Mouse (Mus musculus) cortical plate, adult 2 months (tissue): Measurements from ENCODE around the gene Tbce.

Experiments
- CTCF ChIP-seq: fragments of 200-500 bp; IDR thresholded peaks from 2 replicates; pipeline ENCODE4 v1.5.1; 2011; ENCODE audit warnings: mild to moderate bottlenecking, control low read depth, low read length; ENCODE audit not compliant: insufficient read depth; ENCODE audit errors: extremely low read depth
- POLR2A ChIP-seq: fragments of 200-500 bp; IDR thresholded peaks from 2 replicates; pipeline ENCODE4 v1.6.1; 2011; ENCODE audit warnings: mild to moderate bottlenecking, low read length, control low read depth; ENCODE audit not compliant: insufficient read depth; ENCODE audit errors: extremely low read depth

DNA sequence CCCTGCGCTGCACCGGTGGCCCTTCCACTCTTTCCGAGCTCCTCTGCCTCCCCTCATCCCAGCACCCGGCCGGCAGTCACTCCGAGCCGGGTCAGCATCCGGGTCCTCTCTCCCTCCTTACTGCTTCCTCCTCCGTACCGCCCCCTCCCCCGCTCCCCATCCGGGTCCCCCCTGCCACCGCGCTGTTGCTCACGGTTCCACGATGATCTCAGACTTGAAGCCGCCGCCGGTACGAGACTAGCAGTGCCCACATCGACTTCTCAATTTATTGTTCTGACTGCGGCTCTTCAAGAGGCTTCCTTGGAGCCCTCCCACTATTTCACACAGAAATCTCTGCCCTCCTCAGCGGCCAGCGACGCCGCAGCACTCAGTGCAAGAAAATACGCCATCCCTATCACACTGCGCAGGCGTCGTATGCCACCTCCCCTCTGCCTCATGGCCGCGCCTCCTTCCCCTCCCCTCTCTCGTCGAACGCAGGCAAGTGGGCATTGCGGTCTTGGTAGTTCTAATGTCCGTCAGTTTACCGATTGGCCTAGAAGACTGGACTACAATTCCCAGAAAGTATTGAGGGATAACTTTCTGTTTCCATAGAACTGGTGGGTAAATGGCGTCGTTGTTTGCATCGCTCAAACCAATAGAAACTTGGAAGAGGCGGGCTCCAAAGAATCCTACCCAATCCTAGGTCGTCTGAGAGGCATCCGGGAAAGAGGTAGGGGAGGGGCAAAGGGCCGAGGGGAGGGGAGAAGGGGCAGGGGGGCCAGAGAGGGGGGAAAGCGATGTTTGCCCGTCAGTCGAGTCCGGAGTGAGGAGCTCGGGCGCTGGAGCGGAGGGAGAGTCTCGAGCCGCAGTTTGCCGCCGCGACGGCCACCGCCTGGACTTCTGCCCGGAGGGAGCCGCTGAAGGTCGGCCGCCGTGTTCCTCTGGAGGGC is 23.8 kb upstream of the Tbce start, which contains the start of the genes Arid4b and Ggps1:
- TF ChIP-seq CTCF (no peak), POLR2A (peak; percentile 96)
